Mouse (Mus musculus): ENCODE measurements around the gene Zfp654.
A peak's percentile ranks its signal among the peaks of the same experiment; 100 is the strongest.
"Not testable (repeated sequence)": the region's sequence is repeated elsewhere in the genome, so short reads cannot be mapped to it uniquely, and the experiment has no call there.

Zfp654 gene

DNA sequence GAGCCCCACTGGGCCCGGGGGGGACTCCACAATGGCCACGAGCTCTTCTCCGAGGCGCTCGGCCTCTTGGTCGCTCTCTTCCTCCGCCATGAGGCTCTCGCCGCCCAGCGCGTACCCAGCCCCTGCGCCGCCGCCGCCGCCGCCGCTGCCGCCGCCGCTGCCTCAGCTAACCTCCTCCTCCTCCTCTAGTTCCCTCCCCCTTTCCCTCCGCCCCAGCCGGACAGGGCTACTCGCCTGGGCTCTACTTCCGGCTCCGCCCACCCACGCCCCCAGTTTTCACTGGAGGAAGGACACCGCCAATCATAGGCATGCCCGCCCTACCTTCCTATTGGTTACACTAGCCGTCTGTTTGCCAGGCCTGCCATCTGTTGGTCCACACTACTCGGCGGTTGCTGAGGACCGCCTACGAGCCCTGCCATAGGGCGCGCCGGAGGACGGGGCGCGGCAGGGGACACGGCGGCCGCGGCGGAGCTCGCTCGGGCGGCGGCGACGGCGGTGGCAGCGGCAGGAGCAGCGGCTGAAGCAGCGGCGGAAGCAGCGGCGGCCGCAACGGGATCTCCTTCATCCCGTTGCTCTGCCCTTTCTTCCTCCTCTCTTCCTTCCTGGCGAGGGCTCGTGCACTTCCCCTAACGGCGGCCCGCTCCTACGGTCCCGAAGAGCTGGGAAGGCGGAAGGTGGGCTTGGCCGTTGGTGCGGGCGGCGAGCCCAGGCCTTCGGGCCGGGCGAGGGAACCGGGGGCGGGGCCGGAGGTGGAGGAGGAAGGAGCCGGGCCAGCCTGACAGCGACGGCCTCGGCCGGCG is at the start of gene Zfp654, which contains the start of gene Cggbp1:
Gene Zfp654 (minus strand): TSS at position 90 of the 800 bp plus-strand sequence.
Gene Cggbp1 (plus strand): TSS at position 434 of the 800 bp plus-strand sequence.
- peak; percentile 100 for DNase-seq (ENCODE audit: low spot score in 2 of 2)

DNA sequence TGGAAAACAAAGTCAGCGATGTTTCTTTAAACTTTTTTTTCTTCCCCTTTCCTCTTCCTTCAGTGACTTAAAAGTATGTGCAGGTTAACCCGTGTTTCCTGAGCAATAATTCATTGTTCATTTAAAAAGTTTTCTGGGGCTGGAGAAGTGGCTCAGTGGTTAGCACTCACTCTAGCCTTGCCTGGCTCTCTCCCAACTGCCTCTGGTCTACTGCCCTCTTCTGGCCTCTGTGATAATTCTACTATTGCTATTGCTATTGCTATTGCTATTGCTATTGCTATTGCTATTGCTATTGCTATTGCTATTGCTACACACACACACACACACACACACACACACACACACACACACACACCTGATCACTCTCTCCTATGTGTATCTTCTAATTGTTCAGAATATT is 47.6 kb upstream of the Zfp654 start:
- DNase-seq (ENCODE audit: low spot score in 2 of 2), result peak; percentile 33 to 50

DNA sequence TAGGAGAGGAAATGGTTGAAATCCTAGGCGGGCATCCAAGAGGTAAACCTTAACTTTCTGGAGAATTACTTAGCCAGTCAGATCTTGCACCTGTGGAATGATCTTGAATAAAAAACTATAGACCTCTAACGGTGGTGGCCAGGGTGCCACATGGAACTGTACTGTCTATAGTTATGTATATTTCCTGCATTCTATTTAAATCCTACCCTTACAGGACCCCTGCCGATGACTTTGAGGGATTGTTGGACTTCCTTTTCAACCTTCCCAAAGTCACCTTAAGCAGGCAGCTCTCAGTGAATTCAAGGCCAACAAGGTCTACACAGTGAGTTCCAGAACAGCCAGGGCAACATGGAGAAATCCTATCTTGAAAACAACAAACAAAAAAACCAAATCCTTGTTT is 38.0 kb upstream of the Zfp654 start:
- no peak for DNase-seq (ENCODE audit: low spot score in 2 of 2)

DNA sequence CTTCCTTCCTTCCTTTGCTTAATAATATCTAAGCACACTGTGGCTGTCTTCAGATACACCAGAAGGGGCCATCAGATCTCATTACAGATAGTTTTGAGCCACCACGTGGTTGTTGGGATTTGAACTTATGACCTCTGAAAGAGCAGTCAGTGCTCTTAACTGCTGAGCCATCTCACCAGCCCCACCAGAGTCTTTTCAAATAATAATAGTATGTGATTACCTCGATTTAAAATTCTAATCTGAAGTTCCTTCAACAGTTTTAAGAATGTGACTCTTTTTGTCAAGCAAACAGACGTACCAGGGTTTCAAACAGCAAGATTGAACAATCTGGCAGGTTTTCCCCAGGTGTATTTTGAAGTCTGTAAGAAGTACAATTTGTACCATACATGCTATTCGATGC is 34.1 kb upstream of the Zfp654 start:
- no peak for DNase-seq (ENCODE audit: low spot score in 2 of 2)

DNA sequence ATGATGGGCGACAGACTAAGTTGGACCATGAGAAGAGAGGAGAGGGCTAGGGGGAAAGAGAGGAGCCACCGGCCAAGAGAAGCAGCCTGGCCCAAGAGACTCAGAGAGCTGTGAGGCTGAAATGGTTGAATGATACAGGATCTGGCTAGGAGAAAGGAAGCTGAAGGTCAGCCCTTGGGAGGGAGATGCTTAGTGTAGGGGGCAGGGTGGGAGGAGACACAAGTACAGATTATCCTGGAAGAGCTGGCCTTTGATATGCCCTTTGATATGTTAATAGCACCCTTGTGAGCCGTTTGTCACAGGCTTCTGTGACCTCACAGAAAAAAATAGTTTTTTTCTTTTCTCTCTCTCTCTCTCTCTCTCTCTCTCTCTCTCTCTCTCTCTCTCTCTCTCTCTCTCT is 33.7 kb upstream of the Zfp654 start:
- DNase-seq (ENCODE audit: low spot score in 2 of 2), result no peak

DNA sequence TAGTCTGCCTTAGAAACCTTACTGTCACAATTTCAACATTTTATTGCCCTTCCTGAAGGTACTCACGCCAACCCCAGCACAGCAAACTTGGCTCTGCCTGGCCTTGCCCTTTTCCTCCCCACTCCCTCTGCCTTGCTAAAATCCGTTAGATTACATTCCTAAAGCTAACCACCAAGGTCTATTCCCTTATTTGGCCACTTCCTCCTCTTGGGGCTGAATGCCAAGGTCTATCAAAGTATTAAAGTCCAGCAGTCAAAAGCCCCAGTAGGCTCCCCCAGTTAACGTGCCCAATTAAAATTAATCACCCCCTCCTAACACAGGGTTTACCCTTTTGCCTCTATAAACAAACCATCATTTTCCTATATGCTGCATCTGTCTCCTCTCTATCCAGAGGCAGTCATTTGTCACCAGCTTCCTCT is 33.0 kb upstream of the Zfp654 start:
- no peak for DNase-seq (ENCODE audit: low spot score in 2 of 2)

DNA sequence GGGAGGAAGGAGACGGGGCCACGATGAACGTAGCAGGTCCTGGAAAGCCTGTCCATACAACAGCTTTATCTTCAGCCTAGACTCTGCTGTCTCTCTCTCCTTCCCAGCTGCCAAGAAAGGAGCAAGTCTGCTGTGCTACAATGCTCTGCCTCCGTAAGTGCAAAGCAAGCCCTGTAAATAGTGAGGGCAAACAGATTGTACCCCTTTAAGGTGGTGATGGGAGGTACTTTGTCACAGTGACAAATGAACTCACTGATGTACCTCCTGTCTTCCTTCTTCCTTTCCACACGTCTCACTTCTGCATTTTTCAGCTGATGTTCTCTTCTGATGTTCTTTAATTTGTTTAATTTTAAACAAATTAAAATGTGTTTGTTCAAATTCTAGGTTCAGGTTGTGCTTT is 32.4 kb upstream of the Zfp654 start:
- DNase-seq (ENCODE audit: low spot score in 2 of 2), result peak; percentile 12 to 20

DNA sequence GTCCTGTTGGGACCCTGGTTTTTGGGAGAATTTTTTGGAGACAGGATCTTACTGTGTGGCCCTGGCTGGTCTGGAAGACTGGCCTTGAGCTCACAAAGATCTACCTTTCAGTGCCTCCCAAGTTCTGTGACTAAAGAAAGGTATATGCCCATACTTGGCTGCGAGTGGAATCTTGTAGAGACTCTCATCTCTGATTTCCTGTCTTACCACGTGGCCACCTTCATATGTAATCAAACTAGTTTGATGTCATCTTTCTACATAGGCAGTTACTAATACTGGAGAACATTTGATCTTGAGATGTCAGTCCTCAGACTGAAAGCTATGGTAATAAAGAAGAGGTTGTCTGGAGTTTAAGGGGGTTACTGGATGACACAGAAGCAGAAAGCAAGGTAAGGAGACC is 30.0 kb upstream of the Zfp654 start:
- no peak for DNase-seq (ENCODE audit: low spot score in 2 of 2)

DNA sequence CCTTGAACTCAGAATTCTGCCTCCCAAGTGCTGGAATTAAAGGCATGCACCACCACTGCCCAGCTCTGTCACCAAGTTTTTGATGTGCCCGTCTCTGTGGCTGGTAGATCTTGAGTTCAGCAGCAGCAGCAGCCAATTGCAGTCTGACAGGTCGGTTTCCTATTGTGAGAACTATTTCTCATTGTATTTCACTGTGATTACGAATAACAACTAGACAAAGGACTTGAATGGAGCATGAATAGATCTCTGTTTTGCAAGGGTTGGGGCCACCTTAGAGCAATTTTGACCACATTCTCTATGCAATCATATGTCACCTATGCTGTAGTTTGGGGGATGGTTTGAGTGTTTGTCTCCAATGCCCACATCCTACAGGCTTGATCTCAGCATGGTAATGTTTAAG is 29.5 kb upstream of the Zfp654 start:
- DNase-seq (ENCODE audit: low spot score in 2 of 2), result no peak

DNA sequence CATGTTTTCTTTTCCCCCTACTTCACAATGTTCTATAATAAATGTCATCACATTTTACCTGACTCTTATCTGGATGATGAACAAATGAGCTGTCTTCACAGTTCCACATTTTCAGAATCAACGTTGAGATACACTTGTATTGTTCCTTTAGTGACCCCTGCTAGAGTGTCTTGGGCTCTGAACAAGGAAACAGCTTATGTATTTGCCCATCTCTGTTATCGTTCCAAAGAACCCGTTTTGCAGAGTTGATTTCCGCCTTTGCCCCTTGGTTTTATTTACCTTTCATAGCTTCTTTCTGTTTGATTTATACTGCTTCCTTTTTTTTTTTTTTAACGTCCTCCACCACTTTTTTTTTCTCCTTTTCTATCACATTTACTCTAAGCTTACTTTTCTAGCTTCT is 28.3 kb upstream of the Zfp654 start:
- no peak for DNase-seq (ENCODE audit: low spot score in 2 of 2)

DNA sequence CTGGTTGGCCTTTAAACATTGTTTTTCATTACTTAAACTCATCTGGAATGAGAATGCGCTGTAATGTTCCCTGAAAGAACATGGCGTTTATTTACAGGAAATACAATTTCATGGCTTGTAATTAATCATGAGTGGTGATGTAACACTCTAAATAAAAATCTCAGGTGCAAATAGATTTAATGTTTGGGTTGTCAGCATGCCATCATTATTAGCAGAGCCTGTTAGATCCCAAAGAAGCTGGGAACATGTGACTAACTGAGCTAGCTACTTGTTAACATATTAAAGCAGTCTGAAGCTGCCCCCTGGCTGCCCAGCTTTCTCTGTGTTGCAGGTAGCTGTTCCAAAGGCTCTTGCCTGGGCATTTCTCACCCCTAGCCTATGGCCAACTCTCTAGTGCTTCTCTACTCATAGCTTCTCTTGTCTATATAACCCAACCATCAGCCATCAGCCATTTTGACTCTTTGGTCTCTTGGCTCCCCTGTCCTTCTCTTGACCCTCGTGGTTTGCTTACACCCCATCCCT is 27.2 kb upstream of the Zfp654 start:
- DNase-seq (ENCODE audit: low spot score in 2 of 2), result no peak

DNA sequence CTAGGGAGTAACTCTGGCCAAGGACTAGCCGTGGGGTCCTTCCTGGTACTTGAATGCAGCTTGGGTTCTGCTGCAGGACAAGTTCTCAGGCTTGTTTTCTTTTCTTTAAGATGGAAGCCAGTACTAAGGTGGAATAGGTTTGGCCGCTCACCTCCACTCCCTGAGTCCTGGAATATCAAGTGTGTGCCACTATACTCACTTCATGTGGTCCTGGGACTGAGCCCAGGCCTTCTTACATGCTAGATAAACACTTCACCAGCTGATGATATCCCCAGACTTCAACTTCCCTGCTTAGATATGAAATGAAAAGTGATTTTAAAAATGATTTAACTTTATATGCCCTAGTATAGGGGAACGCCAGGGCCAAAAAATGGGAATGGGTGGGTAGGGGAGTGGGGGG is 25.9 kb upstream of the Zfp654 start:
- no peak for DNase-seq (ENCODE audit: low spot score in 2 of 2)

DNA sequence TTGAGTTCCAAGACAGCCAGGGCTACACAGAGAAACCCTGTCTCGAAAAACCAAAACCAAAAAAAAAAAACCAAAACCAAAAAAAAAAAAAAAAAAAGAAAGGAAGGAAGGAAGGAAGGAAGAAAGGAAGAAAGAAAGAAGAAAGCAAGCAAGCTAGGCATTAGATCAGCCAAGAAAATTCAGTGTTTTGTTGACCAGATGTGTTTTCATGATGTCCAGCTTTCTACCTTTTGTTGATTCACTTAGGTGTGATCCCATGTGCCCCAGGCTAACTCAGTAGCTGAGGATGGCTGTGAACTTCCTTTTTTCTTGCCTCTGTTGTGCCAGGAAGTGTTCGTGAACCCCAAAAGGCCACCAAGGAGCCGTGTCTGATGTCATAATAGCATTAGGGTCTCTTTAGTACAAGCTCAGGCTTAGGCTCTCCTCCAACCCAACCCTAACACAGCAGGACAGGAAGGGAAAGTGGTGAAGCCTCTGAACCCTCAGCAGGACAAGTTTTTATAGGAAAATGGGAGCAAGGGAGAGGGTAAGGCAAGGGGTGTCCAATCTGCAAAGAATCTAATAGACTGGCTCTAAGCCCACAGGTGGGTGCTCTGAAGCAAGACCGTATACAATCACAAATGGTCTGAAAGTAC is 25.3 kb upstream of the Zfp654 start:
- DNase-seq (ENCODE audit: low spot score in 2 of 2), result peak; percentile 6 to 17

DNA sequence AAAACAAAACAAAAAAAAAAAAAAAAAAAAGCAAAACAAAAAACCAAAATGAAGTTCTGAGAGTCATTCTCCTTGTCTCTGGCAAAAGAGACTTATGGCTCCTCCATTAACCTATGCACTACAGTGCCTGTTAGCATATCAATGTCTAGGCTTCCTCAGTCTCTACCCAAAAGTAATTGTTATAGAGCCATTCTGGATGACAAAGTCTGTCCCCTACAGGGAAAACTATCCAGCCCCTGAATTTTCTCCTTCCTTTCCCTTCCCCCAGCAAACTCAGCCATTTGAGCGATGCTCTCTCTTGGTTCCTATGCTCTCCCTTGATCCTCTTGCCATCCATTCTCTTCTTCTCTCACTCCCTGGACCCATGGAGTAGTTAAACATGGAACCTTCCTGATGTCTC is 24.4 kb upstream of the Zfp654 start:
- DNase-seq (ENCODE audit: low spot score in 2 of 2), result no peak

DNA sequence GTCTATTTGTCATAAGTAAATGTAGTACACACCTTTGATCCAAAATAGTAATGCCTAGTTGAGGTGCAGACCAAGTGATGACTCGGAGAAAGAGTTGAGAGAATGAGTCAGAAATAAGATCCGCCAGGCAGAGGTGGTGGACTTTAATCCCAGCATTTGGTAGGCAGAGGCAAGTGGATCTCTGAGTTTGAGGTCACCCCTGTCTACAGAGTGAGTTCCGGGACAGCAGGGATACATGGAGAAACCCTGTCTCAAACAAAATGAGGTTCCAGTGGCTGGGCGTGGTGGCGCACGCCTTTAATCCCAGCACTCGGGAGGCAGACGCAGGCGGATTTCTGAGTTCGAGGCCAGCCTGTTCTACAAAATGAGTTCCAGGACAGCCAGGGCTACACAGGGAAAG is 23.9 kb upstream of the Zfp654 start:
- DNase-seq (ENCODE audit: low spot score in 2 of 2), result no peak

DNA sequence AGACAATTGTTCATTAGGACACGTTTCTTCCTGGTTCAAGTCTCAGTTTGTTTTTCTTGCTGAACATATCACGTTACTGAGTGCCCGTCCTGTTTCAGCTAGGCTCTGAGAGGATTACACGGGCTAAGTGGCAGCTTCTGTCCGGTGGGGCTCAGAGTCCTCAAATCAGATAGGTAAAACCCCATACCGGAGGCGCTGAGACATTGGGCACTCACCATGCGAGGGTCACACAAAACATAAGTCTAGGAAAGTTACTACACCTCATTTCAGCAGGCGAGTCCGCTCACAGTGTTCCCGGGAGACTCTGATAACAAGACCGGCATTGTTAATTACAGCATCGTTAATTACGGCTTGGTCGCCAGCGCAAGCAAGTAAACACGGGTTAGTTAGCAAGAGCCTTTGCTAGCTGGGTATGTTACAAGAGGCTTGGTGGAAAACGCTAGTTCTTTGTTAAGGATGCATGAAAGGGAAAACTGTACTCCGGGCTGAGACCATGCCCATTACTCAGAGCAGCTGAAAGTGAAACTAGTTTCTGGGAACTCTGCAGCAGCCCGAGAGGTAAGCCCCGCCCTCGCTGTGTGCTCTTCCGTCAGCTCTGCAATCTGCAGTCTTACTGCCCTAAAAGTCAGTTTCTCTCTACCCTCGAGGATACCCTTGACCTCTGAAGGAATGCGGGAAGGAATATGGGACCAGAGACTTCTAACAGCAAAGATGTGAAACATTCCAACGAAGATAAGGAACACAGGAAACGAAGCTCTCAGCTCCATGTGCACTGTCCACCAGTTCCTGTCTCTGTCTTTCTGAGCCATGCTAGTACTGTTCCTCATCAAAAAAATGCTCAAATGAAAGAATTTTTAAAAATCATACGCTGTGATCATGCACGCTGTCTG is 22.2 kb upstream of the Zfp654 start:
- peak; percentile 72 to 79 for DNase-seq (ENCODE audit: low spot score in 2 of 2)

DNA sequence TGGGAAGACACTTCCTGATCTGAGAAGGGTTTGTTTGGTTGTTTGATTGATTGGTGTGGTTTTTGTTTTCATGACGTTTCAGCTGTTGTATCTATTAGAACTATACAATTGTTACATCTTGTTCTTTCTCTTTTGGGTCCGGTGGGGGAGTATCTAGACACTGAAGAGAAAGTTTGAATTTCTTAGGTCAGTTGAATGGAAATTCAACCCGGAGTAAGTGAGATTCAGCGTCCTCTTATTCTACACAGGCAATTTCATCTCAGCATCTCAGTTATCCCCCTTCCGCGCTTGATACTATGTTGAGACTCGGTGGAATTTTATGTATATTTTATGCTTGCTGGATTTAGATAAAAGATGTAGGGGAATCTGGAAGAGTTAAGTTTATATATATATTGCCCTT is 21.4 kb upstream of the Zfp654 start:
- DNase-seq (ENCODE audit: low spot score in 2 of 2), result no peak

DNA sequence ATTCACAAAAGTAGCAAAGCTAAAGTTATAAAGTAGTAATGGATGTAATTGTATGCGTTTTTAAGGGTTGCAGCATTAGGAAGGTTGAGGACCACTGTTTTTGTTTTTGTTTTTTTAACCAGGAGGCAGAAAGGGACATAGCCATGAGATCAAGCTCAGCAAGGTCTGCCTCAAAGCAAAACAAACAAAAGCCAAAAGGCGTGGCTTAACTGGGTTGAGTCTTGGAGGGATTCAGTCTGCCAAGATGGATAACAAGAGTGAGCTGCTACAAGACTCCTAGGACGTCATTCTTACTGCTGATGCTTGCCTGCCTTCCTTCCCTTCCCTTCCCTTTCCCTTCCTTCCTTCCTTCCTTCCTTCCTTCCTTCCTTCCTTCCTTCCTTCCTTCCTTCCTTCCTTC is 20.8 kb upstream of the Zfp654 start:
- DNase-seq (ENCODE audit: low spot score in 2 of 2), result no peak

DNA sequence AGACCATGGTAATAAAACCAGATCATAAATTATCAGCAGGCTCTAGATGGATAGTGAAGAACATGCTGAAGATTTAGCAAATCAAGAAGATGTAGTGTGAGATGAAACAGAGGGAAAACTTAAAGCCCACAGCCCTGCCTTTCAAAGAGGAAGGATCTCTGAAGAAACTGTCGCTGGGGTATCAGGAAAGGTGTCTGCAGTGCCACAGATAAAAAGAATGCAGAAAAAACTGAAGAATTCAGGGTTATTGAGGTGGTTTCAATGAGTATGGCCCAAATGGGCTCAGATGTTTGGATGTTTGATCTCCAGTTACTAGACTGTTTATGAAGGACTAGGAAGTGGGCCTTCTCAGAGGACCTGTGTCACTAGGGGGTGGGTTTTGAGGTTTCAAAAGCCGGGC is 18.2 kb upstream of the Zfp654 start:
- DNase-seq (ENCODE audit: low spot score in 2 of 2), result no peak

DNA sequence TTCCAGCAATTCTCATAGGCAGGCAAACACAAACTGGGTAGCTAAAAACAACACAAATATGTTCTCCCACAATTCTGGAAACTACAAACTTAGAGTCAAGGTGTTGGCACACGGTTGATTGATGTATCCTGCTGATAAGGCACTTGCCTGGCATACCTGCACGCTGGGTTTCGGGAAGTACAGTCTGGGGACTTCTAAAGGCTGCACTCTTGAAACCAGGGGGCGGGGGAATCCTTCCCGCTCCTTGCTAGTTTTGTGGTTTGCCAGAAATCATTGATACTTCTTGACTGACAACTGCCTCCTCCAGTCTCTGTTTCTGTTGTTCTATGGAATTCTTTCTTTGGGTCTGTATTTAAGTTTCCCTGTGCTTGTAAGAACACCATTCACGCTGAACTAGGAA is 17.2 kb upstream of the Zfp654 start:
- DNase-seq (ENCODE audit: low spot score in 2 of 2), result no peak

DNA sequence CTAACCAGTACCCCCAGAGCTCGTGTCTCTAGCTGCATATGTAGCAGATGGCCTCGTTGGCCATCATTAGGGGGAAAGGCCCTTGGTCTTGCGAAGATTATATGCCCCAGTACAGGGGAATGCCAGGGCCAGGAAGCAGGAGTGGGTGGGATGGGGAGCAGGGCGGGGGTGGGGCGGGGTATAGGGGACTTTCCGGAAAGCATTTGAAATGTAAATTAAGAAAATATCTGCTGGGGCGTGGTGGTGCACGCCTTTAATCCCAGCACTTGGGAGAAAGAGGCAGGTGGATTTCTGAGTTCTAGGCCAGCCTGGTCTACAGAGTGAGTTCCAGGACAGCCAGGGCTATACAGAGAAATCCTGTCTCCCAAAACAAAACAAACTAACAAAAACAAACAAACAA is 14.4 kb upstream of the Zfp654 start:
- DNase-seq (ENCODE audit: low spot score in 2 of 2), result not testable (repeated sequence)

DNA sequence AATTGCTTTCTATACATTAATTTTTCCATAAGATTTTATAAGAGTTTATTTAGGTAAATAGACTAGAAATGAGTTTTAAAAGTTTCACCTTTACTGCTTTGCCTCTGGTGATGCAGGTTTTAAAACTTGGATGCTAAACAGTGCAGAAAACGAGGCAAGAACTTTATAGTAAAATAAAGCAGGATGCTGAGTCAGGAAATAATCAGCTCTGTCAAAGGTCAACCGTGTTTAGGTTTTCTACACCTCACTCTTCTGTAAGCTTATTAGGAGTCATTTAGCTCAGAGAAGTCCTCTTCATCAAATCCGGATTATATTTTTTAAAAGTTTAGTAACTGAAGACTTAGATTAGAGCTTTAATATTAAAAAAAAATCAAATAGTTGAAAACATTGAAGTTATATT is 5.5 kb upstream of the Zfp654 start:
- no peak for DNase-seq (ENCODE audit: low spot score in 2 of 2)

Data from spleen, postnatal 36 days (tissue).